Mouse (Mus musculus): ENCODE measurements around the gene Accs.

Accs gene

DNA sequence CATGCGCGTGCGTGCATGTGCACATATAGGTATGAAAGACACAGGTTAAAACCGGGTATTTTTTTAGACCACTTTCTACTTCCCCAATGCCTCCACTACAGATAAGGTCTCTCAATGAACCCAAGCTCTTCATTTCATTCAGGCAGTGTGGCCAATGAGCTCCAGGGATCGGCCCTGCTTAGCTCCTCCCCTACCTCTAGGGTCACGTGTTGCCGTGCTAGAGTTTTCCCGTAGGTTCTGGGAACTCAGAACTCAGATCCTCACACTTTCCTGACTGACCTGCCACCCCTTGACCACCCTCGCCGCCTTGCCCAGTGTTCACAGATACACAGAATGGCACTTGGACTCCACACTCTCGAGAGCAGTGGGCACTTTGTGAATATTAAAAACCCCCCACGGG, 9.1 kb upstream of the Accs start:
- DNase-seq (ENCODE audit: low read depth, low spot score), result no peak

DNA sequence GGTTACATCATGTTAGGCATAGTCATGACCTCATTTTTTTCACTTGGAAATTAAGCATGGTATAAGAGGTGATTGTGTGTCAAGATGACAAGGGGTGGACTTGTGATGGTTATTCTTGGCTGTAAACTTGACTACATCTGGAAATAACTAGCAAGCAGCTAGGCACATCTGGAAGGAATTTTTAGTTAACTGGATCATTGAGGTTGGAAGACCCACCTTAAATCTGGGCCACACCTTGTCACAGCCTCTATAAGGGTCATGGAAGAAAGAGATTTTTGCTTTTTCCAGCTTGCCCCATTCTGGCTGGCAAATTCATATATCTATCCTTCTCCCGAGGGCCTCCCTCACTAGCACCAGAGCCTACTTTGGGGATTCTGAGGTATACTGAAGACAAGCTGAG, 1.6 kb upstream of the Accs start:
- DNase-seq (ENCODE audit: low read depth, low spot score), result no peak

- peak; percentile 67 for DNase-seq (ENCODE audit: low read depth, low spot score)
Observed at GRCm38 (mm10) chr2:93850317-93850944, 688 bp upstream of the Accs start.

GRCm38 (mm10) chr2:93841349-93841748, 8.4 kb downstream of the Accs start:
- no peak for DNase-seq (ENCODE audit: low read depth, low spot score)

- no peak for DNase-seq (ENCODE audit: low read depth, low spot score)
Observed at GRCm38 (mm10) chr2:93840109-93840508, 9.6 kb downstream of the Accs start.

GRCm38 (mm10) chr2:93838931-93839330, 10.8 kb downstream of the Accs start:
- DNase-seq (ENCODE audit: low read depth, low spot score), result no peak

- no peak for DNase-seq (ENCODE audit: low read depth, low spot score)
Observed at GRCm38 (mm10) chr2:93836232-93836785, 13.4 kb downstream of the Accs start.

GRCm38 (mm10) chr2:93835596-93835995, 14.1 kb downstream of the Accs start:
- DNase-seq (ENCODE audit: low read depth, low spot score), result no peak

- DNase-seq (ENCODE audit: low read depth, low spot score), result peak; percentile 91
Observed at GRCm38 (mm10) chr2:93823519-93823918, 26.2 kb downstream of the Accs start.

DNA sequence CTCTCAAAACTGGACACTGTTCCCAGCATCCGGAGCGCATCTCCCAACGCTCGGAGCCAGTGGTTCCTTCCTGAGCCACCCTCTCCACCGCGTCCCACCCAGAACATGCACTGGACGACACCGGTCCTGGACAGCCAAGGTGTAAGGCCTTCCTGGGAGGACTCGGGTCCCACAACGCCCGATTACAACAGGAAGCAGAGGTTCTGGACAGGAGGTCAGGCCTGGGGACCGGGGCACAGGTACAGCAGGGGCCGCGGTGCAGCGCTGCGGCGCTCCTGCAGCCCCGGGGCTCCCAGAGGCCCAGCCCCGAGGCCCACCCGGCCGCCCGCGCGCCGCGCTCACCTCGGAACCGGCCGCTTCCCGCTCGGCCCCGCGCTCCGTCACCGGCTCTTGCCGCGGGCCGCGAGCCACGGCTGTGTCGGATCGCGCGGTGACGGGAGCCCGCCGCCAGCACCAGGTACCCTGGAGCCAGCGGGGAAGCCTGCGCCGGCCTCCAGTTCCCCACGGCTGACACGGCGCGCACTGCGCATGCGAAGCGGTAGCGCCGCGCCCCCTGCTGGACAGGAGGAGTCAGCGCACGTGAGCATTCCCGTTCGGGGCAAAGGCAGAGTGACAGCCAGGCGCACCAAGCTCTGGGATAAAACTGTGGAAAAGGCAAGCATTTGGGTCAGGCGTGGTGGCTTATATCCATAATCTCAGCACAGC, 27.5 kb downstream of the Accs start, which contains the start of gene Ext2:
Gene Ext2 (minus strand): TSS at position 524 of the 705 bp plus-strand sequence.
- DNase-seq (ENCODE audit: low read depth, low spot score), result peak; percentile 87

DNA sequence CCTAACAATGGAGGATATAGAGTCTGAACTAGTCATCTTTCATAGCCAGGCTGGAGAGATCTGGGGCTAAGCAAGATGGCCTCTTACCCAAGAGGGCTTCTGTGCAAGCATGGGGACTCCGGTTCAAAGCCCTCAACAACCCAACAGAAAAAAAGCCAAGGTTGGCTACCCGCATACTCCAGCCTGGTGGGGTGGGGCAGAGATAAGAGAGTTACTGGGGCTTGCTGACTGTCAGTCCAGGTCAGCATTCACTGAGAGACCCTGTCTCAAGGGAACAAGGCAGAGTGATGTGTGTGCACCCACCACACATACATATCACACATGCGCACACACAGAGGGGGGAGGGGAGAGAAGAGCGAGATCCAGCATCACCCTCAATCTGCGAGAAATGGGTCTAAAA, 32.0 kb downstream of the Accs start:
- DNase-seq (ENCODE audit: low read depth, low spot score), result no peak

DNA sequence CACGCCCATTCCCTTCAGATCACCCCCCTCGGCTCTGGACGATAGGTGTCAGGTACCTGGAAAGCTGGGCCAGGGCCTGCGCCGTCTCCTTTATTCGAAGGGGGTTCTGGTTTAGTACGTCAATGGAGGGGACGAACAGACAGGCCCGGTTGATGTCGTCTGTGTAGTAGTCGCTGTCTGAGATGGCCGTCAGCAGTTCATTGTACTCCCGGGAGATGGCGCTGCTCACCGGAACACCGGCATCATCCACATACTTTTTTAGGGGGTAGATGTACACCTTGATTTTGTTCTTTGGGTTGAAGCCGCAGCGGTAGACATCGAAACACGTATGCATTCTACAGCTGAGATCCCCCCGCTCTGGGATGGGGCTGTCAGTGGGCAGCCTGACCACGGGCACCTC, 36.4 kb downstream of the Accs start:
- no peak for DNase-seq (ENCODE audit: low read depth, low spot score)

DNA sequence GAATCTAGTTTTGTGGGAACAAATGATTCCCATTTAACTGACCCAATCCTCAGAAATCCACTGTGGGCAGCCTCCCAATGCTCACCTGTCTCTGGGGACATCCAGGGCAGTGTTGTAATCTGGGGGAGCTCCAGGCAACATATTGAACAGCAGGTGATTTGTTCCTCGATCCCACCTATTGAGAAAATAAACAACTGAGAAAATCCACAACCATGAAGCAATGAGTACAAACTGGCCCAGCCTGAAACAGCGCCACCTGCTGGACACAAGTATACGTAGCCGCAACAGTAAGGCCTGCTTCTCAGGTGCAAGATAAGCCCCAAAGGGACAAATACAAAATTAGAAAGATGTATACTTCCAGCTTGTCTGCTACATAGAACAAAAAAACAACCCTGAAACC, 37.9 kb downstream of the Accs start:
- DNase-seq (ENCODE audit: low read depth, low spot score), result peak; percentile 65

- DNase-seq (ENCODE audit: low read depth, low spot score), result no peak
Observed at GRCm38 (mm10) chr2:93809931-93810330, 39.8 kb downstream of the Accs start.

GRCm38 (mm10) chr2:93808071-93808470, 41.7 kb downstream of the Accs start:
- no peak for DNase-seq (ENCODE audit: low read depth, low spot score)

GRCm38 (mm10) chr2:93807440-93807839, 42.3 kb downstream of the Accs start:
- no peak for DNase-seq (ENCODE audit: low read depth, low spot score)

DNA sequence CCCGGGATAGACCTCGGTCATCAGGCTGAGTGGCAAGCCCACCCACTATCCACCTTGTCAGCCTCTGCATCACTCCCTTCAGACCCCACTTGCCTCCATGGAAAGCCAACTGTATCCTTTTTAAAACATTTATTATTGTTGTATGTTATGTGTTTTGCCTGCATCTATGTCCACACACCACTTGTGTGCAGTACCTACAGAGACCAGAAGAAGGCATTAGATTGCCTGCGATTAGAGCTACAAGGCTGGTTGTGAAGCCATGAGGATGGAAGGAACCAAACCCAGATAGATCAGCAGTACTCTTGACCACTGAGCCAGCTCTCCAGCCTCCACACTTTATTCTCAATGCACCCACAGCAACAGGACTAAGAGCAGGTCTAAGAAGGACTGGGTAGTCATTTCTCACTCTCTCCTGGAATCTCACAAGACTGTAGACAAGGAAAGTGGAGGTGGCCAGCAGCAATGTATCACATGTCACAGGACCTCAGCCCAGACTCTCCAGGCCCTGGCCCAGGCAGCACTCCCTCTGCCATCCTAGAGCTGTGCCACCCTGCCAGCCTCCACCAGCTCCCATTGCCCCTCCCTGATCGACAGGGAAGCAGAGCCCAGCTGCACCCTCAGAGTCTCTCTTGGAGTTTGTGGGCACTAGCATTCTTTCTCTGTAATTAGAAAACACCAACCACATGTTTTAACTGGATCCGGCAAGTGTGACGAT, 43.1 kb downstream of the Accs start:
- DNase-seq (ENCODE audit: low read depth, low spot score), result no peak

DNA sequence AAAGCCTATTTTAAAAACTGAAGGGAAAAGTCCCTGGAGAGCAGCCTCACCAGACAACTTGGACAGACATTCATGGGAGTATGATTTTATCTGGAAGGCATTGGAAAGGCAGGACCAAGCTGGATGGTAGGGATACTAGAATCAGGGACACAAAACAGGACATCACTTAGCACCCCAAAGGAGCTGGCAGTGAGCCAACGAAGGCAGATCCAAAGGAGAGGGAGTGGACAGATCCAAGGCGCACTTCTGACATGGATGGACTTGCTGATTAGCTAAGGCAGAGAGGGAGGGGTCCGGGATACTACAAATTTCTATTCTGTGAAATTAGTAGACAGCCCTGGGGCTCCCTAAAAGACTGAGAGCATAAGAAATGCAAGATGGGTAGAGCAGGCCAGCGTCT, 44.2 kb downstream of the Accs start:
- no peak for DNase-seq (ENCODE audit: low read depth, low spot score)

DNA sequence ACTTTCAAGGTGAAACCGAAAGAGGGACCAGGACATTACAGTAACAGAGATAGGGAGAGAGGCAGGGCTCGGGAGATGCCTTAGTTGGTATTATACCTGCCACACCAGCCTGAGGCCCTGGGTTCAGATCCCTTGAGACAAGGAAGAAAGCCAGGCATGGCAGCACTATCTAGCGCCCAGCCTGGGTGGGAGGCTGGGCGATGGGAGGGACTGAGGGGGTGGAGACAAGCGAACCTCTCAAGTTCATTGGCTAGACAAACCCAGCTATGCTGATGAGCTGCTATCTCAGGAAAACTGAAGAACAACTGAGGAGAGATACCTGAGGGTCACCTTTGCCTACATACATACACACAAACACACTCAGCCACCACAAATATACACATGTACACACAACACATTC, 44.7 kb downstream of the Accs start:
- no peak for DNase-seq (ENCODE audit: low read depth, low spot score)

- DNase-seq (ENCODE audit: low read depth, low spot score), result no peak
Observed at GRCm38 (mm10) chr2:93802947-93803346, 46.8 kb downstream of the Accs start.

DNA sequence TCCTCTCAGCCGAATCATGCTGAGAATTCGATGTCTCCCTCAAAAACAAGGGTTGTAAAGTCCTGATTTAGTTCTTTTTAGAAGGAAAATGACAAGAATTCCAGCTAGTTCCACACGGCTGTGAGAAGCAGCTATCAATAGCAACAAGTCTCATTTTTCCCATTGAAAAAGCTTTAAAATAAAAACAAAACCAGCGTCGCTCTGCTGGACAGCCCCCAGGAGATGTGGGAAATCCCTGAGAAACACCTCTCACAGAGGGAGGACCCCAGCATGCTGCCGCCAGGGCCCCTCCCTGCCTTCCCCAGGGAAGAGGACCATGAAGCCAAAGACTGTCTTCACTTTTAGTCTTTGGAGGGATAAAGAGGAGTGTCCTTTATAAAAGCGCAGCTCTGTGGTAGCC, 48.6 kb downstream of the Accs start:
- DNase-seq (ENCODE audit: low read depth, low spot score), result no peak

DNA sequence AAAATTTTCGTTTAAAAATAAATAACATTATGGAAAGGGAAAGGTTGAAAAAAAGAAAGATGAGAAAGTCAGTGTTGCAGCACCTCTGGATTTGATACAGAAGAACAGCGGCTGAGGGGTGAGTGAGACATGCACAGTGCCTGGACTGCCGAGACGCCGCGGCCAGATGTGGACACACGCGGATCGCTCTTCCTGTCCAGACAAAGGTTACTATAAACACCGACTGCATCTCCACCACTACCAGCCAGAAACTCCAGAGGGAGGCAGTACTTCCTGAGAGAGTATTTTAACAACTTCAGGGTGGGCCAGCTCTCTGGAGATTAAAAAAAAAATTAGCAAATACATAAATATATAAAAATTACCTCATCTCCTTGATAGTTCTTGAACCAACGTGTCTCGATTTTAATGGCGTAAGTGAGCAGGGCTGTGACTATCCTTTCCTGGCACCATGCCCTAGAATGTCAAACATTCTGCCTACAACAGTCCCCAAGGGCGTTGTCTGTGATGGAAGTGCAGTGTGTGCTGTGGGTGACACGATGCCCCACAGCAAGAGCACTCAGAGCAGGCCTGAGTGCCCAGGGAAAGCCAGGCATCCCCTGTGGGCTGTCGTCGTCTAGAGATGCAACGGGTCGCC, 52.5 kb downstream of the Accs start:
- no peak for DNase-seq (ENCODE audit: low read depth, low spot score)
